Mouse (Mus musculus) frontal cortex, postnatal 25 days (tissue): ENCODE data around the gene Tnfrsf26.
"Not testable (repeated sequence)": the region's sequence is repeated elsewhere in the genome, so short reads cannot be mapped to it uniquely, and the experiment has no call there.

Source experiments
- DNase-seq, 2 experiments: peaks; one replicate each; pipeline ENCODE4 v3.0.0; 2022; ENCODE audit warnings: low spot score in 2 of 2

Gene Tnfrsf26

GRCm38 (mm10) chr7:143628540-143628939 is at the start of gene Tnfrsf26:
Tnfrsf26 (minus strand) TSS chr7:143628722.
- no peak for DNase-seq

GRCm38 (mm10) chr7:143666427-143667311 is 38.1 kb upstream of the Tnfrsf26 start:
- no peak for DNase-seq

GRCm38 (mm10) chr7:143663470-143663869 is 34.9 kb upstream of the Tnfrsf26 start:
- no peak for DNase-seq

GRCm38 (mm10) chr7:143660797-143661196 is 32.3 kb upstream of the Tnfrsf26 start:
- DNase-seq: no peak

- not testable (repeated sequence) for DNase-seq
Observed at GRCm38 (mm10) chr7:143649769-143650346, 21.3 kb upstream of the Tnfrsf26 start.

GRCm38 (mm10) chr7:143649034-143649768 is 20.7 kb upstream of the Tnfrsf26 start, which contains the start of gene Tnfrsf22:
Tnfrsf22 (minus strand) TSS chr7:143649661.
- DNase-seq: peak; percentile 52 to 56

GRCm38 (mm10) chr7:143643949-143644348 is 15.4 kb upstream of the Tnfrsf26 start:
- not testable (repeated sequence) for DNase-seq

- DNase-seq: no peak
Observed at GRCm38 (mm10) chr7:143636674-143637073, 8.2 kb upstream of the Tnfrsf26 start.

- no peak for DNase-seq
Observed at GRCm38 (mm10) chr7:143631503-143631902, 3.0 kb upstream of the Tnfrsf26 start.

GRCm38 (mm10) chr7:143629501-143629900 is 979 bp upstream of the Tnfrsf26 start:
- no peak for DNase-seq

- DNase-seq: no peak
Observed at GRCm38 (mm10) chr7:143627555-143628286, 801 bp downstream of the Tnfrsf26 start.

- DNase-seq: no peak
Observed at GRCm38 (mm10) chr7:143626178-143626577, 2.3 kb downstream of the Tnfrsf26 start.

GRCm38 (mm10) chr7:143625151-143625550 is 3.4 kb downstream of the Tnfrsf26 start:
- DNase-seq: no peak

GRCm38 (mm10) chr7:143624561-143624960 is 4.0 kb downstream of the Tnfrsf26 start:
- DNase-seq: no peak

GRCm38 (mm10) chr7:143620951-143621350 is 7.6 kb downstream of the Tnfrsf26 start:
- no peak for DNase-seq

GRCm38 (mm10) chr7:143614404-143615135 is 14.0 kb downstream of the Tnfrsf26 start:
- no peak for DNase-seq

- DNase-seq: no peak
Observed at GRCm38 (mm10) chr7:143612215-143612614, 16.3 kb downstream of the Tnfrsf26 start.

GRCm38 (mm10) chr7:143605321-143605720 is 23.2 kb downstream of the Tnfrsf26 start:
- DNase-seq: no peak

GRCm38 (mm10) chr7:143604889-143605288 is 23.6 kb downstream of the Tnfrsf26 start:
- no peak for DNase-seq

GRCm38 (mm10) chr7:143601705-143602104 is 26.8 kb downstream of the Tnfrsf26 start:
- DNase-seq: no peak

GRCm38 (mm10) chr7:143600231-143600740 is 28.2 kb downstream of the Tnfrsf26 start:
- DNase-seq: no peak
